Mouse (Mus musculus): ENCODE data around the gene Xiap. TPM values are rescaled to one million over a fixed set of nuclear protein-coding genes. Genes with fewer than 3 reads are reported as not detected.

Gene Xiap
- 96.3 TPM for polyA plus RNA-seq (2015; fragmentation: Illumina TruSeq; extraction: RNeasy Lipid Tissue Mini Kit (QIAGEN cat#74804); ENCODE audit: insufficient read depth, low replicate concordance)

GRCm38 (mm10) chrX:42059282-42060068 lies at the start of gene Xiap:
Gene Xiap, plus strand, starts transcription at chrX:42059679.

GRCm38 (mm10) chrX:42148788-42149556 lies 89.5 kb downstream of the Xiap start, which contains the start of gene Stag2:
Gene Stag2, plus strand, starts transcription at chrX:42149317.

Other genes starting within 250 kb of the Xiap start
- gene Thoc2, start 139.0 kb upstream of the Xiap start, polyA plus RNA-seq (2015; fragmentation: Illumina TruSeq; extraction: RNeasy Lipid Tissue Mini Kit (QIAGEN cat#74804); ENCODE audit: insufficient read depth, low replicate concordance): 108 TPM
- 139 TPM for gene Stag2, start 89.6 kb downstream of the Xiap start, polyA plus RNA-seq (2015; fragmentation: Illumina TruSeq; extraction: RNeasy Lipid Tissue Mini Kit (QIAGEN cat#74804); ENCODE audit: insufficient read depth, low replicate concordance)

Measured in spleen, adult 10 weeks (tissue).